Mouse (Mus musculus): Measurements from ENCODE around the gene Vmn2r102.

The Vmn2r102 gene

DNA sequence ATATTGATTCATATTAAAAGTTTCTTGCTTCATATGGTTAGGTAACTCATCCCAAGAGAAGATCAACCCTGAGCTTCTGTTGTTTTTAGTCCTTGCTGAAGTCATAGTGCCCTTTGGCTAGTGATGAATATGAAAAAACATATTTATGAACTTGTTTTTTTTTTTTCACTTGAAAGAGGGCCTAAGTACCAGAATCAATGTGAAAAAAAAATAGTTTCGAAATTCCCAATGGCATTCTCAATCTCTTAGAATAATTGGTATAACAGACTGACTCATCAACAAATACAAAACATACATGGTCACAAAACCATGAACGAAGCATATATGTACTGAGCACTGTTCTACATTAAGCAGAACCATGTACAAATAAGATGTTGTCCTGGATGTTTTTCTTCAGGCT is at the start of gene Vmn2r102:
TSS of gene Vmn2r102 (plus strand) at position 301 of the 400 bp plus-strand sequence.
- no peak for DNase-seq

DNA sequence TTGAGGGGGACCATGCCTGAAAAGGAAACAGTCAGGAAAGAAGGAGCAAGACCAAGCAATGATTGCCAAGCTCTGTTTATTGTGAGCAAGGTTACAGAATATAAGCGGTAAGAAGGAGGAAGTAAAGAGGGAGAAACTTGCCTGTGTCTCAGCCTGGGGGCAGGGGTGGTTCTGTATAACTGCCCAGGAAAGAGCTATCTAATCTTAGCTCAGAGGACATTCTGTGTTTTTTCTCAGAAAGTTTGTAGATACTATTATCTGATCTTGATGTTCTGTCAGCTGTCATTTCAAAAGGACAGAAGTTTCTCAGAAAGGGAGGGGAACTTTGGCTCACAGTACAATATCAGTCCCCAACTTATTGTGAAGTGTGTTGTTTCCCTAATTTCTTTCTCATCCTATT is 30.8 kb upstream of the Vmn2r102 start:
- DNase-seq = no peak

DNA sequence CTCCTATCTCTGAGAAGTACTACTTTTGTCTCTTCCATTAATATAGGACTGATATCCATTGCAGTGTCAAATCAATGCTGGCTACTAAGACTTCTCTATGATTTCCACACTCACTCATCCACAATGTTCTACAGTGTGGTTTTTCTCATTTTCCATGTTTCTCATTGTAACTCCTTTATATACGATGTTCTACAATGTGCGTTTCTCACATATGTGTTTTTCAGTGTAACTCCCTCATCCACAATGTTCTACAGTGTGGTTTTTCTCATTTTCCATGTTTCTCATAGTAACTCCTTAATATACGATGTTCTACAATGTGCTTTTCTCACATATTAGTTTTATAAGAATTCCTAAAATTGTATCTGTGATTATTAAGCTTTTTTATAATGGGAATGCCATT is 1.7 kb upstream of the Vmn2r102 start:
- no peak for DNase-seq

DNA sequence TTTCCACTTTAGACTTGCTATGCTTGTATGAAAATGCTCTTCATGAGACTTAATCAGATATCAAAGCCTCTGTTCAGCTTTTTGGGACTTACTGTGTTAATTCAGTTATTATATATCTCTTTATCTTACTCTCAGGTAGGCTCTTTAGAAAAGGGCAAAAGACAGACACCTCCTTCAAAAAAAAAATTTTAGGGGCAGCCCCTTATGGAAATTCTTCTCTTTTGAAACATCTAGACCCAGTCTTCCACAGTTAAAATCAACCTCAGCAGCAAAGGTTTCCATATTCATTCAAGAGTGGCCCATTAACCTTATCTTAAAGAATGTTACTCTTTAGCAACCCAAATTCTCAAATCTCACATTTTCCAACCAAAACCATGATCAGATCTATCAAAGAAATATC is 31.9 kb downstream of the Vmn2r102 start:
- DNase-seq = no peak

Measured in cerebellum, postnatal 25 days (tissue).